ENCODE assay signal across 9 mouse cellular contexts in genomic region chr7:37566019-37566418, GRCm38 (mm10).
DNase-seq lines count a peak whose midpoint lies in the region; ATAC-seq and TF ChIP-seq lines count a peak whose summit lies in the region.
"Had no signal": no experiment of that assay in that cellular context is flagged by ENCODE, and none has a peak within 500 bp of the region (broad histone marks: within the 10 kb centered on the region; RNA-seq: fewer than 3 reads in every experiment).

No protein-coding gene starts in this region.

- no peaks in the 10 kb centered on the region for H3K27me3 ChIP-seq in heart, embryonic 16.5 days (ENCODE audit: control insufficient read depth, insufficient read depth, low read length)
- H3K27me3 ChIP-seq in hindbrain, embryonic 12.5 days: no peaks in the 10 kb centered on the region
- H3K27me3 ChIP-seq in midbrain, embryonic 15.5 days (replicated peaks): no peaks in the 10 kb centered on the region
- no peaks in the 10 kb centered on the region for H3K27me3 ChIP-seq in cerebellum, adult 2 months (ENCODE audit: control insufficient read depth, insufficient read depth, low read length)

- H3K9ac ChIP-seq in heart, embryonic 16.5 days (ENCODE audit: low read length): no peak overlapping the region
- no peak overlapping the region for H3K9ac ChIP-seq in hindbrain, embryonic 12.5 days
- H3K9ac ChIP-seq in midbrain, embryonic 15.5 days: no peak overlapping the region

- H3K4me2 ChIP-seq in heart, embryonic 16.5 days (ENCODE audit: low read depth, low read length): peak overlapping the region; percentile 29; the same call in 1 of the 2 replicates
- H3K4me2 ChIP-seq in hindbrain, embryonic 12.5 days (replicated peaks): peak overlapping the region; percentile 7
- peak overlapping the region; percentile 11; the same call in 1 of the 2 replicates for H3K4me2 ChIP-seq in midbrain, embryonic 15.5 days

- no peak for DNase-seq in heart, adult 9 months (ENCODE audit: low spot score in 2 of 2)
- DNase-seq in embryo, embryonic 10.5 days (ENCODE audit: low spot score): peak; percentile 75
- DNase-seq in ovary, adult 18-20 months (ENCODE audit: low spot score): no peak
- DNase-seq in cerebellum, adult 2 months: no peak

- 21% methylated on average over 9 of the region's 9 CpGs for WGBS in heart, embryonic 16.5 days
- 10% methylated on average over 9 of the region's 9 CpGs for WGBS in hindbrain, embryonic 12.5 days
- WGBS in midbrain, embryonic 15.5 days: 8% methylated on average over 9 of the region's 9 CpGs
- WGBS in cerebellum, adult 2 months: 46% methylated on average over 9 of the region's 9 CpGs

- H3K4me3 ChIP-seq in heart, embryonic 16.5 days (ENCODE audit: low read length): no peak overlapping the region
- no peak overlapping the region for H3K4me3 ChIP-seq in hindbrain, embryonic 12.5 days
- no peak overlapping the region for H3K4me3 ChIP-seq in midbrain, embryonic 15.5 days
- no peak overlapping the region for H3K4me3 ChIP-seq in cerebellum, adult 2 months (replicated peaks; ENCODE audit: insufficient read depth, low read depth, low read length)

- TF ChIP-seq CTCF in cerebellum, adult 2 months (IDR thresholded peaks at IDR 0.05; ENCODE audit: borderline replicate concordance, insufficient read depth, low read depth, low read length): no peak

- peaks cover 13% of the 10 kb centered on the region for H3K4me1 ChIP-seq in heart, embryonic 16.5 days (ENCODE audit: control insufficient read depth, insufficient read depth, low read length)
- H3K4me1 ChIP-seq in hindbrain, embryonic 12.5 days: peaks cover 71% of the 10 kb centered on the region
- H3K4me1 ChIP-seq in midbrain, embryonic 15.5 days: peaks cover 51% of the 10 kb centered on the region
- peaks cover 4% of the 10 kb centered on the region for H3K4me1 ChIP-seq in cerebellum, adult 2 months (ENCODE audit: control insufficient read depth, insufficient read depth, low read length)

- no peaks in the 10 kb centered on the region for H3K36me3 ChIP-seq in heart, embryonic 16.5 days (ENCODE audit: control insufficient read depth, insufficient read depth)
- H3K36me3 ChIP-seq in hindbrain, embryonic 12.5 days: peaks cover 16% of the 10 kb centered on the region
- H3K36me3 ChIP-seq in midbrain, embryonic 15.5 days (replicated peaks): no peaks in the 10 kb centered on the region

- H3K9me3 ChIP-seq in heart, embryonic 16.5 days (replicated peaks; ENCODE audit: control insufficient read depth, low read length): no peaks in the 10 kb centered on the region
- no peaks in the 10 kb centered on the region for H3K9me3 ChIP-seq in hindbrain, embryonic 12.5 days (replicated peaks)
- no peaks in the 10 kb centered on the region for H3K9me3 ChIP-seq in midbrain, embryonic 15.5 days

- no peak overlapping the region for H3K27ac ChIP-seq in heart, embryonic 16.5 days (ENCODE audit: low read length)
- H3K27ac ChIP-seq in hindbrain, embryonic 12.5 days: peak overlapping the region; percentile 70
- peak overlapping the region; percentile 23; the same call in 1 of the 2 replicates for H3K27ac ChIP-seq in midbrain, embryonic 15.5 days
- H3K27ac ChIP-seq in cerebellum, adult 2 months (ENCODE audit: insufficient read depth, low read length): no peak overlapping the region
- H3K27ac ChIP-seq: macrophage had no signal

- TF ChIP-seq POLR2A in cerebellum, adult 2 months (IDR thresholded peaks at IDR 0.05; ENCODE audit: borderline replicate concordance, insufficient read depth, low read length): no peak

- no peak for ATAC-seq in heart, embryonic 16.5 days (replicated peaks; ENCODE audit: extremely low read depth, insufficient read depth, low FRiP score)
- peak; percentile 13; the same call in 1 of the 2 replicates for ATAC-seq in hindbrain, embryonic 12.5 days (ENCODE audit: low FRiP score)
- ATAC-seq in midbrain, embryonic 15.5 days (replicated peaks): 0 out of 2 replicates have a peak, but pooled peaks have one; percentile 14
- no peak for ATAC-seq in erythroblast, adult 5-6 weeks (replicated peaks; ENCODE audit: low FRiP score, poor library complexity, severe bottlenecking)

Comparison
In these comparisons a context has a peak if more than half of its experiments do, and no peak if none do; other contexts are left out.
1. ATAC-seq: peak in hindbrain, embryonic 12.5 days (single experiment) and midbrain, embryonic 15.5 days (single experiment); none in heart, embryonic 16.5 days (single experiment) and erythroblast, adult 5-6 weeks (single experiment).
2. H3K27ac ChIP-seq: peak in hindbrain, embryonic 12.5 days (single experiment) and midbrain, embryonic 15.5 days (single experiment); none in heart, embryonic 16.5 days (single experiment) and cerebellum, adult 2 months (single experiment).
3. Peak in every context shown above with its lines, with median percentiles within 50 percentile points of each other: H3K4me2 ChIP-seq.